Mouse (Mus musculus) activated CD4-positive, CD25-positive, alpha-beta regulatory T cell, adult 9 weeks (primary cell): ENCODE data around the gene Nlrp5. TPM values are rescaled to one million over a fixed set of nuclear protein-coding genes. Genes with fewer than 3 reads are reported as not detected.

ENCODE experiments used
- polyA plus RNA-seq: library from polyadenylated mRNA; unstranded; fragments of 100-300 nt; shearing (Covaris generic); gene quantifications from one replicate; pipeline ENCODE4 v1.2.1, GENCODE M21; 2017

Nlrp5 gene
- polyA plus RNA-seq: not detected

GRCm38 (mm10) chr7:23385589-23385988 is at the start of gene Nlrp5:
TSS of gene Nlrp5 (plus strand) at chr7:23385889.

Other genes starting within 250 kb of the Nlrp5 start
- gene Gm10662, start 241.4 kb upstream of the Nlrp5 start, polyA plus RNA-seq: not detected
- gene Vmn1r165, start 168.6 kb upstream of the Nlrp5 start, polyA plus RNA-seq: not detected
- gene Vmn1r166, start 134.2 kb upstream of the Nlrp5 start, polyA plus RNA-seq: not detected
- gene Gm6902, start 107.0 kb upstream of the Nlrp5 start, polyA plus RNA-seq: not detected
- gene Nlrp4e, start 84.7 kb upstream of the Nlrp5 start, polyA plus RNA-seq: not detected
- not detected for gene Vmn1r167, start 121.3 kb downstream of the Nlrp5 start, polyA plus RNA-seq
- not detected for gene Vmn1r168, start 153.8 kb downstream of the Nlrp5 start, polyA plus RNA-seq
- not detected for gene Vmn1r169, start 189.6 kb downstream of the Nlrp5 start, polyA plus RNA-seq
- not detected for gene Vmn1r170, start 220.3 kb downstream of the Nlrp5 start, polyA plus RNA-seq
- gene Vmn1r171, start 244.8 kb downstream of the Nlrp5 start, polyA plus RNA-seq: not detected